Mouse (Mus musculus): ENCODE measurements around the gene Ppp1r15a. TPM values are rescaled to one million over a fixed set of nuclear protein-coding genes. Genes with fewer than 3 reads are reported as not detected.

Gene Ppp1r15a
- polyA plus RNA-seq, 1 experiment from 2014 or later = 21.6 TPM

DNA sequence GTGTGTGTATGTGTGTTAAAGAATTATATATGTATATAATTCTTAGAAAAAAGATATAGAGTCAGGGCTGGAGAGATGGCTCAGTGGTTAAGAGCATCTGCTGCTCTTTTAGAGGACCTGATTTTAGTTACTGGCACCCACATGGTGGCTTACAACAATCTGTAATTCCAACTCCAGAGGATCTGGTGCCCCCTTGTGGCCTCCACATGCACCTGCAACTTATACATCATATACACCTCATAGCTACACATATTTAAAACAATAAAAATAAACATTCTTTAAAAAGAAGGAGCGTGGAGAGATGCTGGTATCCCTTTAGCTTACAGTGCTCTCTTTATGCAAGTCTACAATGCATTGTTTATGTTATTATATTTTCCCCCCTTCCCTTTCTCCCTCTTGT lies 18.5 kb upstream of the Ppp1r15a start:
- ATAC-seq (ENCODE audit: low FRiP score, low TSS enrichment) = no peak

DNA sequence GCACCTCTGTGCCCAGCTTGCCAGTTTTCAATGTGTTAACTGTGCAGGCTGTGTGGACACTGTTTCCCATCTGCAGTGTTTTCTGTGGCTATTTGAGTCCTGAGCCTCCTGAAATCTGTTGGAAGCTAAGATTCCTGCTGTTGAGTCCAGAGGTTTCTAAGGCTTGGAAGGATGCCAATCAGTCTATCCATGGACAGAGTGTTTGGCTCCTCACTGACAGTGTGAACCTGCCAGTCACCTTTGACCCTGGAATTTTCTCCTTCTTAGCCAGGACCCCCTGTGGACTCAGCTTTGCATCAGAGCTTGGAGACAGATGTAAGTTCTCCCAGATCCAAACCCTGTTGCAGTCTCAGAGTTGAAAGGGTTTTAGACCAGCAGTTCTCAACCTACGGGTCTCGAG lies 14.1 kb upstream of the Ppp1r15a start:
- no peak for TF ChIP-seq EP300 (optimal IDR thresholded peaks at IDR 0.05)
- no peak for TF ChIP-seq CTCF (IDR thresholded peaks at IDR 0.05; ENCODE audit: low read depth)
- Histone ChIP-seq H3K36me3 (ENCODE audit: control insufficient read depth, insufficient read depth, low read length) (no peaks in the 10 kb centered on the region), H3K9me3 (ENCODE audit: control insufficient read depth, low read length) (no peaks in the 10 kb centered on the region), H3K27ac (replicated peaks) (no peak overlapping the region), H3K4me3 (ENCODE audit: low read depth, low read length) (no peak overlapping the region), H3K27me3 (ENCODE audit: control insufficient read depth, insufficient read depth, low read length) (no peaks in the 10 kb centered on the region), H3K4me2 (replicated peaks; ENCODE audit: low read depth) (no peak overlapping the region), H3K4me1 (replicated peaks; ENCODE audit: control insufficient read depth, insufficient read depth) (no peaks in the 10 kb centered on the region; the same call in 1 of the 2 replicates), H3K9ac (ENCODE audit: low read length) (no peak overlapping the region)
- WGBS = 63% methylated on average over 2 of the region's 2 CpGs
- ATAC-seq (ENCODE audit: low FRiP score, low TSS enrichment) = no peak
- no peak for DNase-seq (ENCODE audit: low spot score)

More for the DNA sequence above, 18.5 kb upstream of the Ppp1r15a start:
- Histone ChIP-seq H3K36me3 (ENCODE audit: control insufficient read depth, insufficient read depth, low read length) (no peaks in the 10 kb centered on the region), H3K27ac (replicated peaks) (no peak overlapping the region), H3K4me3 (ENCODE audit: low read depth, low read length) (no peak overlapping the region), H3K27me3 (ENCODE audit: control insufficient read depth, insufficient read depth, low read length) (no peaks in the 10 kb centered on the region), H3K9ac (ENCODE audit: low read length) (no peak overlapping the region), H3K4me1 (replicated peaks; ENCODE audit: control insufficient read depth, insufficient read depth) (no peaks in the 10 kb centered on the region), H3K4me2 (replicated peaks; ENCODE audit: low read depth) (no peak overlapping the region), H3K9me3 (ENCODE audit: control insufficient read depth, low read length) (no peaks in the 10 kb centered on the region)
- TF ChIP-seq CTCF (IDR thresholded peaks at IDR 0.05; ENCODE audit: low read depth) = peak; percentile 48
- TF ChIP-seq EP300 (optimal IDR thresholded peaks at IDR 0.05) = no peak
- WGBS = 88% methylated on average over 1 of the region's 1 CpGs
- DNase-seq (ENCODE audit: low spot score) = no peak

DNA sequence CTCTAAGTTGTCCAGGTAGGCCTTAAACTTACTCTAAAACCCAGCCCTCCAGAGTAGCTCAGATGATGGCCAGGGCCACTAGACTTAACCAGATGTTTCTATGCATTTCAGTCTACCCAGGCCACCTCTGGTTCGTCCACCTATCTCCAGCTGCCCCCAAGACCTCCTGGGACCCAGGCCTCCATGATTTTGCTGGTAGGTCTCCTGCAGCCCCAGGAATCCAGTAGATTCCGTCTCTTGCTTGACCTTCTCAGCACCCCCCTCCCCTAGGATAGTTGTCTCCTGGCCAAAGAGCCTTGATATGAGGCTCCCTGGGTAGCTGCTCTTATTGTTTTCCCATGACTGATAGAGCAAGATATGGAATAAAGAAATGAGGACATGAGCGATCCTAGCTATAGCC lies 13.0 kb upstream of the Ppp1r15a start:
- no peak; the same call in 1 of the 2 replicates for ATAC-seq (ENCODE audit: low FRiP score, low TSS enrichment)
- no peak overlapping the region for H3K27ac ChIP-seq (replicated peaks)
- no peak overlapping the region for H3K4me2 ChIP-seq (replicated peaks; ENCODE audit: low read depth)
- TF ChIP-seq CTCF (IDR thresholded peaks at IDR 0.05; ENCODE audit: low read depth) = no peak
- no peak for TF ChIP-seq EP300 (optimal IDR thresholded peaks at IDR 0.05)
- WGBS = 75% methylated on average over 3 of the region's 3 CpGs
- no peak for DNase-seq (ENCODE audit: low spot score)
- H3K9ac ChIP-seq (ENCODE audit: low read length) = no peak overlapping the region
- no peaks in the 10 kb centered on the region for H3K36me3 ChIP-seq (ENCODE audit: control insufficient read depth, insufficient read depth, low read length)
- H3K27me3 ChIP-seq (ENCODE audit: control insufficient read depth, insufficient read depth, low read length) = no peaks in the 10 kb centered on the region
- H3K9me3 ChIP-seq (ENCODE audit: control insufficient read depth, low read length) = no peaks in the 10 kb centered on the region
- H3K4me1 ChIP-seq (replicated peaks; ENCODE audit: control insufficient read depth, insufficient read depth) = no peaks in the 10 kb centered on the region; the same call in 1 of the 2 replicates
- no peak overlapping the region for H3K4me3 ChIP-seq (ENCODE audit: low read depth, low read length)

DNA sequence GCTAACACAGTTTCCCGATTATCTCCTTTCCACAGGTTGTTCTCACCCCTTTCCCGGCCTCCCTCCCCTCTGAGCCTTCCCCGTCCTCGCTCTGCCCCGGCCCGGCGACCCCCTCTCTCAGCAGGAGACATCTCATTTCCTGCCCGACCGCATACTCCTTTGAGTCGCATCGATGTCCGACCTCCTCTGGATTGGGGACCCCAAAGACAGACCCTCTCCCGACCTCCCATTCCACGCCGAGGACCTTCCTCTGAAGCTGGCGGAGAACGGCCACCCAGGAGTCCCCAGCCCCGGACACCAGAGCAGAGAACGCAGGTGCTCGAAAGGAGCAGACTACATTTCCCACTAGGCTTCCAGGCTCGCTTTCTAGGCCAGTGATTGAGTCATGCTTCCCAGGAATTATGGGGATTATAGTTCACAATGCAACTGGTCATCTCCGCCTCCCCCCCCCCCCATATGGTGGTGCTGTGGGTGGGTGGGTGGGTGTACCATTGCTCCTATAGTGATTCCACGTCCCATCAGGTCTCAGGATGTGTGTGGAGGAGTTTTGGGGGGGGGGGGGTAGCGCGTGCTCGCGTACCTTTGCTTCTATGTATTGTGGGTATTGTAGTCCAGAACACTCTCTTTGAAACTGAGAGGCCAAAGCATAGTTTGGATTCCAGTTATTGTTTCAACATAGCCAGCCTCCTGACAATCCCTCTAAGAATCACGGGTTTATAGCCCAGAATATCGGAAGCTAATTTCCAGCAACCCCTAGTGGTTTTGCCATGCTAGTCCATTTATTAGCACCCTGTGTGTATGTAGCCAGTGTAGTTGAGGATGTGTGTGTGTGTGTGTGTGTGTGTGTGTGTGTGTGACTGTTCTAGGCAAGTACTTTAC lies 12.3 kb upstream of the Ppp1r15a start:
- peak; percentile 66 for TF ChIP-seq CTCF (IDR thresholded peaks at IDR 0.05; ENCODE audit: low read depth)
- no peak for TF ChIP-seq EP300 (optimal IDR thresholded peaks at IDR 0.05)
- Histone ChIP-seq H3K4me2 (replicated peaks; ENCODE audit: low read depth) (peak overlapping the region; percentile 77), H3K4me1 (replicated peaks; ENCODE audit: control insufficient read depth, insufficient read depth) (no peaks in the 10 kb centered on the region; the same call in 1 of the 2 replicates), H3K9me3 (ENCODE audit: control insufficient read depth, low read length) (no peaks in the 10 kb centered on the region), H3K36me3 (ENCODE audit: control insufficient read depth, insufficient read depth, low read length) (no peaks in the 10 kb centered on the region), H3K27me3 (ENCODE audit: control insufficient read depth, insufficient read depth, low read length) (no peaks in the 10 kb centered on the region), H3K4me3 (ENCODE audit: low read depth, low read length) (peak overlapping the region; percentile 45), H3K27ac (replicated peaks) (no peak overlapping the region), H3K9ac (ENCODE audit: low read length) (peak overlapping the region; percentile 61)
- ATAC-seq (ENCODE audit: low FRiP score, low TSS enrichment) (peak; percentile 65), DNase-seq (ENCODE audit: low spot score) (peak; percentile 63)
- WGBS = 1% methylated on average over 28 of the region's 29 CpGs

DNA sequence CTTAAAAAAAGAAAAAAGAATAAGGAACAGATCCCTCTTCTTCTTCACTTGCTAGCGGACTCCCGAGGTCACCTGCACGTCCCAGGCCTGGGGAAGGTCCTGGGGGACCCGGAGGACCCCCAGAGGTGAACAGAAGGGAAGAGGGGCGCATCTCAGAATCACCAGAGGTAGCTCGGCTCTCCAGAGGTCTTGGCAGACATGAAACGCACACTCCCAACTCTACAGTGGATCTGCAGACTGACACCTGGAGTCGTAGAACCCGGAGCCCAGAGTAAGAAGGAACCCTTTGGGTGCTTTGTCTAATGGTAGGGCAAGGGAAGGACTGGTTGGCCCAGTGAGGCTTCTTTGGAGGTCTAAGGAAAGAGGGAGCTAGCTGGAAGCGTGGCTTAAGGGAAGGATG lies 11.5 kb upstream of the Ppp1r15a start:
- no peaks in the 10 kb centered on the region; the same call in 1 of the 2 replicates for H3K4me1 ChIP-seq (replicated peaks; ENCODE audit: control insufficient read depth, insufficient read depth)
- no peaks in the 10 kb centered on the region for H3K36me3 ChIP-seq (ENCODE audit: control insufficient read depth, insufficient read depth, low read length)
- DNase-seq (ENCODE audit: low spot score) = no peak
- no peak overlapping the region; the same call in 1 of the 2 replicates for H3K9ac ChIP-seq (ENCODE audit: low read length)
- WGBS = 78% methylated on average over 10 of the region's 10 CpGs
- H3K4me2 ChIP-seq (replicated peaks; ENCODE audit: low read depth) = peak overlapping the region; percentile 77
- no peak for TF ChIP-seq EP300 (optimal IDR thresholded peaks at IDR 0.05)
- TF ChIP-seq CTCF (IDR thresholded peaks at IDR 0.05; ENCODE audit: low read depth) = no peak
- 0 out of 2 replicates have a peak, but pooled peaks have one; percentile 6 for ATAC-seq (ENCODE audit: low FRiP score, low TSS enrichment)
- H3K9me3 ChIP-seq (ENCODE audit: control insufficient read depth, low read length) = no peaks in the 10 kb centered on the region
- H3K27ac ChIP-seq (replicated peaks) = no peak overlapping the region
- no peak overlapping the region for H3K4me3 ChIP-seq (ENCODE audit: low read depth, low read length)
- no peaks in the 10 kb centered on the region for H3K27me3 ChIP-seq (ENCODE audit: control insufficient read depth, insufficient read depth, low read length)

DNA sequence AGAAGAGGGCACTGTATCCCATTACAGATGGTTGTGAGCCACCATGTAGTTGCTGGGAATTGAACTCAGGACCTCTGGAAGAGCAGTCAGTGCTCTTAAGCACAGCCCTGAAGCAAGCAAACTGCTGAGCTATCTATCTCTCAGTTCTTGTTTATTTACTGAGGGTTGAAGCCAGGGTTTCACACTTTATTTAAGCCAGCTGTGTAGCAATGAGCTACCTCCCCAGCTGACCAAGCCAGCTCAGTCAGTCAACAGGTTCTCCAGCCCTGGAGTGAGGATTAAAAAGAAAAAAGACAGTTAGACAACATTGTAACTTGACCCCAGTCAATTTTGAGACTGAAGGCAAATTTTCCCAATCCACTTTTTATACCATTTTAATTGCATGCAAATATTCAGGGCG lies 9.6 kb upstream of the Ppp1r15a start:
- 75% methylated on average over 1 of the region's 1 CpGs for WGBS
- no peak for DNase-seq (ENCODE audit: low spot score)
- no peak for TF ChIP-seq EP300 (optimal IDR thresholded peaks at IDR 0.05)
- TF ChIP-seq CTCF (IDR thresholded peaks at IDR 0.05; ENCODE audit: low read depth) = peak; percentile 24
- Histone ChIP-seq H3K36me3 (ENCODE audit: control insufficient read depth, insufficient read depth, low read length) (no peaks in the 10 kb centered on the region), H3K27me3 (ENCODE audit: control insufficient read depth, insufficient read depth, low read length) (no peaks in the 10 kb centered on the region), H3K9ac (ENCODE audit: low read length) (no peak overlapping the region), H3K4me1 (replicated peaks; ENCODE audit: control insufficient read depth, insufficient read depth) (no peaks in the 10 kb centered on the region; the same call in 1 of the 2 replicates), H3K4me3 (ENCODE audit: low read depth, low read length) (no peak overlapping the region), H3K9me3 (ENCODE audit: control insufficient read depth, low read length) (no peaks in the 10 kb centered on the region), H3K4me2 (replicated peaks; ENCODE audit: low read depth) (no peak overlapping the region), H3K27ac (replicated peaks) (no peak overlapping the region)
- ATAC-seq (ENCODE audit: low FRiP score, low TSS enrichment) = no peak
